Mouse (Mus musculus) hindbrain, postnatal 0 days (tissue): ENCODE data around the gene P3h1. TPM values are rescaled to one million over a fixed set of nuclear protein-coding genes. Genes with fewer than 3 reads are reported as not detected.

Source experiments
- ATAC-seq: fragments of 200-750 bp; cut with Nextera tagmentation; 2 replicates; pipeline ENCODE4 v1.8.0; 2017; ENCODE audit warnings: mild to moderate bottlenecking, moderate TSS enrichment, moderate library complexity
- DNase-seq: peaks from one replicate; pipeline ENCODE4 v3.0.0-alpha.2; 2015; ENCODE audit warnings: low spot score
- H3K27ac ChIP-seq: fragments of 300-500 bp; sonication (generic); 2 replicates; pipeline ENCODE4 v1.5.1; 2014; ENCODE audit warnings: mild to moderate bottlenecking
- H3K27me3 ChIP-seq: fragments of 300-500 bp; sonication (generic); 2 replicates; pipeline ENCODE4 v1.6.1; 2014; ENCODE audit warnings: low read length, mixed read lengths; ENCODE audit not compliant: insufficient read depth
- H3K36me3 ChIP-seq: fragments of 300-500 bp; sonication (generic); 2 replicates; pipeline ENCODE4 v1.6.1; 2014; ENCODE audit warnings: low read length, mixed read lengths; ENCODE audit not compliant: insufficient read depth
- H3K4me1 ChIP-seq: fragments of 300-500 bp; sonication (generic); 2 replicates; pipeline ENCODE4 v1.6.1; 2014; ENCODE audit warnings: antibody characterized with exemption, low read length, mixed read lengths; ENCODE audit not compliant: insufficient read depth
- H3K4me2 ChIP-seq: fragments of 300-500 bp; sonication (generic); 2 replicates; pipeline ENCODE4 v1.6.1; 2014; ENCODE audit warnings: low read depth, mild to moderate bottlenecking, low read length, moderate library complexity, mixed read lengths
- H3K4me3 ChIP-seq: fragments of 300-500 bp; sonication (generic); 2 replicates; pipeline ENCODE4 v1.5.1; 2014; ENCODE audit warnings: low read length
- H3K9ac ChIP-seq: fragments of 300-500 bp; sonication (generic); replicated peaks from 2 replicates; pipeline ENCODE4 v1.6.1; 2014; ENCODE audit warnings: mild to moderate bottlenecking, low read length, moderate library complexity, mixed read lengths
- H3K9me3 ChIP-seq: fragments of 300-500 bp; sonication (generic); 2 replicates; pipeline ENCODE4 v1.6.1; 2016; ENCODE audit warnings: low read length, mixed read lengths
- CTCF ChIP-seq: IDR thresholded peaks from 2 replicates; pipeline ENCODE4 v1.5.1; 2016; ENCODE audit warnings: antibody characterized with exemption, control low read depth, low read depth
- WGBS: fragments of 180-500 bp; shearing (Covaris S2); extraction: QIAGEN DNeasy Blood & Tissue Kit; methylation state at CpG from one replicate; pipeline ENCODE4 v1.1.7; 2014; 5-methylcytosine and 5-hydroxymethylcytosine counted together
- polyA plus RNA-seq: library from polyadenylated mRNA; unstranded; fragments of >200 nt; fragmentation: Nextera tagmentation; extraction: Ambion mirVana; gene quantifications from 2 replicates; pipeline ENCODE4 v1.2.1, GENCODE M21; 2015
- total RNA-seq: library from RNA; depleted of rRNA; stranded (reverse); fragments of >200 nt; gene quantifications from 2 replicates; pipeline ENCODE4 v1.2.3, GENCODE M21; 2014

Gene P3h1
- total and polyA plus RNA-seq, 2 experiments from 2014 or later, result 9.1 to 15.3 TPM

GRCm38 (mm10) chr4:119204672-119205071 lies 28.0 kb upstream of the P3h1 start:
- no peaks in the 10 kb centered on the region for H3K9me3 ChIP-seq
- peak; percentile 93 for TF ChIP-seq CTCF
- H3K4me2 ChIP-seq, result no peak overlapping the region
- 15% methylated on average over 8 of the region's 8 CpGs for WGBS
- no peak overlapping the region for H3K9ac ChIP-seq
- no peaks in the 10 kb centered on the region for H3K4me1 ChIP-seq
- peak; percentile 90 for DNase-seq
- ATAC-seq, result 0 out of 2 replicates have a peak, but pooled peaks have one; percentile 57
- H3K27ac ChIP-seq, result no peak overlapping the region
- H3K36me3 ChIP-seq, result peaks cover 8% of the 10 kb centered on the region; the same call in 1 of the 2 replicates
- H3K4me3 ChIP-seq, result no peak overlapping the region
- H3K27me3 ChIP-seq, result no peaks in the 10 kb centered on the region

- WGBS, result 50% methylated on average over 8 of the region's 8 CpGs
Measured at GRCm38 (mm10) chr4:119216667-119217066, 16.0 kb upstream of the P3h1 start.

GRCm38 (mm10) chr4:119218169-119218568 lies 14.5 kb upstream of the P3h1 start, which contains the start of gene Tmem269:
TSS of gene Tmem269 (minus strand) at chr4:119218217.
- H3K4me3 ChIP-seq, result no peak within 1 kb of the TSS
- H3K9me3 ChIP-seq, result no peaks in the 10 kb centered on the region
- H3K36me3 ChIP-seq, result no peaks in the 10 kb centered on the region
- no peak for TF ChIP-seq CTCF
- H3K4me2 ChIP-seq, result no peak within 1 kb of the TSS
- H3K27ac ChIP-seq, result no peak within 1 kb of the TSS
- ATAC-seq, result peak; percentile 36; the same call in 1 of the 2 replicates
- 19% methylated on average over 11 of the region's 11 CpGs for WGBS
- DNase-seq, result no peak
- no peaks in the 10 kb centered on the region for H3K27me3 ChIP-seq
- no peaks in the 10 kb centered on the region for H3K4me1 ChIP-seq
- no peak within 1 kb of the TSS for H3K9ac ChIP-seq

More at GRCm38 (mm10) chr4:119216667-119217066, 16.0 kb upstream of the P3h1 start:
- peak; percentile 20 for DNase-seq
- Histone ChIP-seq H3K36me3 (no peaks in the 10 kb centered on the region), H3K4me3 (no peak overlapping the region), H3K9ac (no peak overlapping the region), H3K27me3 (no peaks in the 10 kb centered on the region), H3K4me2 (no peak overlapping the region), H3K9me3 (no peaks in the 10 kb centered on the region), H3K4me1 (no peaks in the 10 kb centered on the region), H3K27ac (no peak overlapping the region)
- ATAC-seq, result no peak
- no peak for TF ChIP-seq CTCF

- 85% methylated on average over 1 of the region's 1 CpGs for WGBS
- ATAC-seq (peak; percentile 56), DNase-seq (peak; percentile 29)
Measured at GRCm38 (mm10) chr4:119223696-119224095, 9.0 kb upstream of the P3h1 start.

GRCm38 (mm10) chr4:119224534-119224933 lies 8.2 kb upstream of the P3h1 start:
- H3K4me2 ChIP-seq, result no peak overlapping the region
- no peak for DNase-seq
- TF ChIP-seq CTCF, result no peak
- 92% methylated on average over 3 of the region's 3 CpGs for WGBS
- H3K9me3 ChIP-seq, result no peaks in the 10 kb centered on the region
- H3K36me3 ChIP-seq, result peaks cover 41% of the 10 kb centered on the region; the same call in 1 of the 2 replicates
- H3K27ac ChIP-seq, result no peak overlapping the region
- no peak overlapping the region for H3K4me3 ChIP-seq
- no peak overlapping the region for H3K9ac ChIP-seq
- no peak for ATAC-seq
- H3K4me1 ChIP-seq, result no peaks in the 10 kb centered on the region
- no peaks in the 10 kb centered on the region for H3K27me3 ChIP-seq

More at GRCm38 (mm10) chr4:119223696-119224095, 9.0 kb upstream of the P3h1 start:
- Histone ChIP-seq H3K9me3 (no peaks in the 10 kb centered on the region), H3K4me1 (no peaks in the 10 kb centered on the region), H3K9ac (no peak overlapping the region), H3K4me2 (no peak overlapping the region), H3K4me3 (no peak overlapping the region), H3K27me3 (no peaks in the 10 kb centered on the region), H3K36me3 (peaks cover 41% of the 10 kb centered on the region; the same call in 1 of the 2 replicates), H3K27ac (no peak overlapping the region)
- peak; percentile 77 for TF ChIP-seq CTCF

GRCm38 (mm10) chr4:119225719-119226118 lies 7.0 kb upstream of the P3h1 start:
- ATAC-seq, result no peak
- no peak for TF ChIP-seq CTCF
- H3K9me3 ChIP-seq, result no peaks in the 10 kb centered on the region

GRCm38 (mm10) chr4:119226751-119227150 lies 6.0 kb upstream of the P3h1 start:
- no peak for ATAC-seq
- Histone ChIP-seq H3K4me1 (peaks cover 4% of the 10 kb centered on the region), H3K36me3 (peaks cover 41% of the 10 kb centered on the region; the same call in 1 of the 2 replicates), H3K4me3 (no peak overlapping the region), H3K4me2 (no peak overlapping the region), H3K27me3 (no peaks in the 10 kb centered on the region), H3K9ac (no peak overlapping the region), H3K9me3 (no peaks in the 10 kb centered on the region), H3K27ac (no peak overlapping the region)
- 91% methylated on average over 11 of the region's 11 CpGs for WGBS
- DNase-seq, result no peak
- no peak for TF ChIP-seq CTCF

More at GRCm38 (mm10) chr4:119225719-119226118, 7.0 kb upstream of the P3h1 start:
- Histone ChIP-seq H3K4me3 (no peak overlapping the region), H3K9ac (no peak overlapping the region), H3K27ac (no peak overlapping the region), H3K36me3 (peaks cover 41% of the 10 kb centered on the region; the same call in 1 of the 2 replicates), H3K4me1 (no peaks in the 10 kb centered on the region), H3K27me3 (no peaks in the 10 kb centered on the region), H3K4me2 (no peak overlapping the region)
- 92% methylated on average over 9 of the region's 9 CpGs for WGBS
- DNase-seq, result no peak
